Mouse (Mus musculus) heart, adult 18-20 months (tissue): ENCODE results near the gene Defb29. TPM values are rescaled to one million over a fixed set of nuclear protein-coding genes. Genes with fewer than 3 reads are reported as not detected.

Experiments used
- DNase-seq, 2 experiments: peaks; one replicate each; pipeline ENCODE4 v3.0.0; 2021 to 2022; ENCODE audit warnings: mixed read lengths in 1 of 2
- long read RNA-seq, 2 experiments: library from polyadenylated mRNA; stranded (forward); transcript quantifications; one replicate each; pipeline ENCODE4 v2.0.0; 2021
- total RNA-seq, 2 experiments: library from RNA; stranded (reverse); gene quantifications; 2 replicates each; pipeline ENCODE4 v1.2.3; 2021

Gene Defb29
- not detected for total RNA-seq
- long read RNA-seq, experiment 1 = 0 reads
- long read RNA-seq, experiment 2 = 0 reads

- no peak for DNase-seq
Observed at GRCm38 (mm10) chr2:152539944-152540710, at the start of gene Defb29. Gene Defb29, minus strand, starts transcription at chr2:152540098.

- DNase-seq = no peak
Observed at GRCm38 (mm10) chr2:152589021-152589420, 49.1 kb upstream of the Defb29 start.

DNA sequence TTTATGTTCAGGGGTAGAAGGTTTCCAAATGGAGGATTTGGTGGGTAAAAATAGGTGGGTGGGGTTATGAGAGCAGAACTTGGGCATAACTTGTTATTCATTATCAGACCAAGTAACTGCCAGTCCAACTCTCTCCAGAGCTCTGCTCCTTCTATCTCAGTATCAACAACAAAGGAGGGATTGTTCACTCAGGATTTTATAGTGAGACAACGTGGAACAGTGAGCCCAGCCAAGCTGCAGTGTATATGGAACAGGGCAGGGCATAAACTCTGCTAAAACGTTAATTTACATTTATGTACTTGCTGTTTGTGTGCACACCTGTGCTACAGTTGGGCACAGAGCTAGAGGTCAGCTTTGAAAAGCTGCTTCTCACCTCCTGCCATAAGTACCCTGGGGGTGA, 48.6 kb upstream of the Defb29 start:
- no peak for DNase-seq

GRCm38 (mm10) chr2:152586926-152587560, 47.1 kb upstream of the Defb29 start:
- peak in 1 of 2 experiments; percentile 22 for DNase-seq

DNA sequence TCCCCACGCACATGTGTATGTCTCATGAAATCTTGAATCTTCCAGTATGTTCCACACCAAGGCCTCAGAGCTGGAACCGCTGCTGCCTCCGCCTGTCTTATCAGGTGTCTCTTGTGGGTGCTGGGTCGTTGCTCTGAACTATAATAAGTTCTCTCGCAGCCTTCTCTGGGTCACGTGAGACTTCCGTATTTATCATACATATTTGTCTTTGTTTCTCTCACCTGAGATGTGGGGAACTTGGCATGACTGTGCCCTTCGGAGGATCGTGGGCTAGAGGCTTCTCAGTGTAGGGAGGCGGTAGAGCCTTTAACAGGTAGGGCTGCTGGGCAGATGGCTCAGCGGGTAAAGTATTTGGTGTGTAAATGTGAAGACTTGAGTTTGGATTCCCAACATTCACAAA, 40.7 kb upstream of the Defb29 start:
- no peak for DNase-seq

GRCm38 (mm10) chr2:152580107-152580506, 40.2 kb upstream of the Defb29 start, which contains the start of gene Defb19:
Gene Defb19, minus strand, starts transcription at chr2:152580312.
- DNase-seq = no peak

DNA sequence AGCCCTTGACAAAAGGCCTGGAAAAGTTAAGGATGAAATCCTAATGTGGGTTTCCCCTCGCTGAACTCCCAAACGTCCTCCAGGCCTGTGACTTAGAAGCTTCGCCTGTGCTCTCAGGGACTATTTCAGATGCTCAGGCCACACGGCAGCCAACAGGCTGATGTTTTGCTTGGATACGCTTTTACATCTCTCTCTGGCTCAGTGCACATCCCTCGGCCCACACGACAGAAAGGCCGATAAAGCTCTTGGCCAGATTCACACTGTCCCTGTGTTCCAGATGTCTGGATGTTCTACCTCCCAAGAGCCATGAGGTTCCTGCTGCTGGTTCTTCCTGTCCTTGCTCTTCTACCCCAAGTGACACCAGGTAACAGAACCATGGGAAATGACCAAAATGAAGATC, 33.6 kb upstream of the Defb29 start:
- DNase-seq = peak; percentile 4 to 21

GRCm38 (mm10) chr2:152572114-152572794, 32.4 kb upstream of the Defb29 start, which contains the start of gene Defb21:
Gene Defb21, plus strand, starts transcription at chr2:152572744.
- no peak for DNase-seq

GRCm38 (mm10) chr2:152570313-152570712, 30.4 kb upstream of the Defb29 start:
- no peak for DNase-seq

GRCm38 (mm10) chr2:152569881-152570280, 30.0 kb upstream of the Defb29 start:
- DNase-seq = no peak

- DNase-seq = no peak
Observed at GRCm38 (mm10) chr2:152569038-152569437, 29.1 kb upstream of the Defb29 start, which contains the start of gene Gm17416. Gene Gm17416, plus strand, starts transcription at chr2:152569338.

DNA sequence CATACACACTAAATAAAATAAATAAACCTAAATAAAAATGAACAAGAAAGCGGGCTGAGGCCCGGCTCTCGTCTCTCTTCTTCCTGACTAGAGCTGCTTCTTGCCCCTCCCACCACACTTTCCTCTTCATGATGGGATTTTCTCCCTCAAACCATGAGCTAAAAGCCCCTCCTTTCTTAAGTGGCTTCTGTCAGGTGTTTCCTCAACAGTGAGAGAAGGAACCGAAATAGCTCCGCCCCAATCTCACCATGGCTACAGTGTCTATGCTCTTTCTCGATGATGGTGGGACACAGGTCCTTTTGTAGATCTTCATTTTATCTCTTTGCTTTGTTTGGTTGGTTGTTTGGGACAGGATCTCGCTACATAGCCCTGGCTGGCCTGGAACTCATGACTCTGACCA, 16.8 kb upstream of the Defb29 start:
- DNase-seq = no peak

DNA sequence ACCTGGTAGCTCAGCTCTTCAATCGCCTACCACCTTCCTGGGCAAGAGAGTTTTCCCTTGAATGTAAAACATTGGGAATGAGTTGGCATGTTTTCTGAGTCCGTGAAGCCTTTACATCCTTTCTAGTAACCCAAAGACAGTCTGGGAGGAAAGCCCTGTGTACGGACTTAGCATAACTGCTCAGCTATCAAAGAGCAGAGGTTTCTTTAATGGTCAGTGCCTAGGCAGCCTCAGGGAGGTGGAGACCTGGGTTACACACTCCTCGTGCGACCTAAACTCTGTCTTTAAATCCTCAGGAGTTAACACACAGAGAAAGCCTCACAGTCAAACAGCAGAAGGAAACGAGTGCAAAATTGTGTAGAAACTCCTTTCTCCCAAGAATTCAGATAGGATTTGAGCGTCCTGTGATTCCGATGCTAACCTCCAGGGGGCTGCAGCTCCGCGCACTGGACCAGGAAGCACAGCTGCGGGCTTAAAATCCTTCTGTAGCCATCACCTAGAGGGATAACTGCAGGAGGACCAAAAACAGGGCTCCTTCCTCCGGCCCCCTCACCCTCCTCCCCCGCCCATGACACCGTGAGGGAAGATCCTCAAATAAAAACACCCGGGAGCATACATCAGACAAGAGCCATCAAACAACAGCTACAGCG, 14.0 kb upstream of the Defb29 start:
- peak; percentile 35 to 74 for DNase-seq

GRCm38 (mm10) chr2:152548124-152548523, 8.2 kb upstream of the Defb29 start:
- no peak for DNase-seq

GRCm38 (mm10) chr2:152544691-152545090, 4.8 kb upstream of the Defb29 start:
- DNase-seq = peak; percentile 3 to 5

GRCm38 (mm10) chr2:152543478-152543877, 3.6 kb upstream of the Defb29 start:
- peak in 1 of 2 experiments; percentile 3 for DNase-seq

DNA sequence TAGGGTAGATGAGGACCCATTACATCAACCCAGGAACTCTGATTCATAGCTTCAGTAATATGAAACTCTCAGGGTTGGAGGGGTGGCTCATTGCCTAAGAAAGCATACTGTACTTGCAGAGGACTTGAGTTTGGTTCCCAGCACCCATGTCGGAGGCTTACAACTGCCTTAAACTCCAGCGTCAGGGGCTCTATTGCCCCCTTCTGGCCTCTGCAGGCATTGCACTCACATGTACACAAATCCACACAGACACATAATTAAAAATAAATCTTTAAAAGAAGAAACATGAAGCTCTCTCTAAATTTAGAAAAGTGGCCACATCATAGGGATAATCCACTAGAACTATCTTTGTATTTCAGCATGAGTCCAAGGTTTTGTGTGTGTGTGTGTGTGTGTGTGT, 3.0 kb upstream of the Defb29 start:
- DNase-seq = no peak

DNA sequence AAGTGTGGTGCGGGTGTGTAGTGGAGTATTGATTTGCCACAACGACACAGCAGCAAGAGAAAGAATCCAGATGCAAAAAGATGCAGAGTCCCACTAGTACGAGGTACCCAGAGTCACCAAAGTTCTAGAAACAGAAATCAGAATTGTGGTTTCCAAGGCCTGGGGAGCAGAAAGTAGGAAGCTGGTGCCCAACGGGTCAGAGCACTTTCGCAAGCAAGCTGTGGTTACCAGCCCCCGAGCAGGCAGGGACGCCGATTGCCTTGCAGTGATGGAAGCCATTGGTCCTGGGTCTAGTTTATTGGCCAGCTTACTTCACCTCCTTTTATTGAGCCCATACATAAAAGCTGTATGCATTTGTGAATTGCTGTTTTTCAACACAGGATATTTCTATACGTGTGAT, 2.1 kb upstream of the Defb29 start:
- DNase-seq = no peak

- no peak for DNase-seq
Observed at GRCm38 (mm10) chr2:152517981-152518380, 21.9 kb downstream of the Defb29 start, which contains the start of gene Defb28. Gene Defb28, plus strand, starts transcription at chr2:152518255.

- DNase-seq = no peak
Observed at GRCm38 (mm10) chr2:152516084-152516483, 23.8 kb downstream of the Defb29 start.

GRCm38 (mm10) chr2:152511592-152511991, 28.3 kb downstream of the Defb29 start, which contains the start of gene Defb26:
Gene Defb26, minus strand, starts transcription at chr2:152511692.
- no peak for DNase-seq

GRCm38 (mm10) chr2:152503950-152504349, 35.9 kb downstream of the Defb29 start:
- DNase-seq = no peak
